In genomic region chr10:80323261-80324119, GRCm38 (mm10) we compare ENCODE assay signal across 8 mouse cellular contexts. TPM values are rescaled to one million over a fixed set of nuclear protein-coding genes. Genes with fewer than 3 reads are reported as not detected.
A peak's percentile ranks its signal among the peaks of the same experiment; 100 is the strongest.
DNase-seq lines count a peak whose midpoint lies in the region; ATAC-seq and TF ChIP-seq lines count a peak whose summit lies in the region.

No protein-coding gene starts in this region.

- no peaks in the 10 kb centered on the region for H3K27me3 ChIP-seq in Patski
- no peaks in the 10 kb centered on the region for H3K27me3 ChIP-seq in cerebellum, adult 2 months (ENCODE audit: control insufficient read depth, insufficient read depth, low read length)
- peaks cover 39% of the 10 kb centered on the region for H3K27me3 ChIP-seq in hindbrain, embryonic 13.5 days
- H3K27me3 ChIP-seq in midbrain, embryonic 15.5 days (replicated peaks) = 0 out of 2 replicates have a peak, but pooled peaks cover 2% of the 10 kb centered on the region
- H3K27me3 ChIP-seq in stomach, embryonic 15.5 days (replicated peaks) = no peaks in the 10 kb centered on the region

- no peak for TF ChIP-seq CTCF in Patski (IDR thresholded peaks at IDR 0.05)
- TF ChIP-seq CTCF in cerebellum, adult 2 months (IDR thresholded peaks at IDR 0.05; ENCODE audit: borderline replicate concordance, insufficient read depth, low read depth, low read length) = no peak

- 2% methylated on average over 46 of the region's 46 CpGs for WGBS in cerebellum, adult 2 months
- WGBS in hindbrain, embryonic 13.5 days = 1% methylated on average over 40 of the region's 46 CpGs
- 1% methylated on average over 46 of the region's 46 CpGs for WGBS in midbrain, embryonic 15.5 days
- WGBS in stomach, embryonic 15.5 days = under 1% methylated on average over 45 of the region's 46 CpGs

- no peak for DNase-seq in Patski (ENCODE audit: low read depth, low spot score)
- peak; percentile 71 to 74 for DNase-seq in cerebellum, adult 2 months
- peak; percentile 50 for DNase-seq in forelimb bud, embryonic 11.5 days (ENCODE audit: low read depth, low spot score)
- DNase-seq in liver = peak; percentile 90
- no peak for DNase-seq in left cerebral cortex, postnatal 14 days (ENCODE audit: low spot score in 2 of 2)

- H3K9ac ChIP-seq in hindbrain, embryonic 13.5 days = peak overlapping the region; percentile 70
- peak overlapping the region; percentile 52 for H3K9ac ChIP-seq in midbrain, embryonic 15.5 days
- H3K9ac ChIP-seq in stomach, embryonic 15.5 days = peak overlapping the region; percentile 60; the same call in 1 of the 2 replicates

- TF ChIP-seq POLR2A in cerebellum, adult 2 months (IDR thresholded peaks at IDR 0.05; ENCODE audit: borderline replicate concordance, insufficient read depth, low read length) = 0 out of 2 replicates have a peak, but pooled peaks have one; percentile 27

- H3K9me3 ChIP-seq in hindbrain, embryonic 13.5 days = no peaks in the 10 kb centered on the region
- H3K9me3 ChIP-seq in midbrain, embryonic 15.5 days = no peaks in the 10 kb centered on the region
- no peaks in the 10 kb centered on the region for H3K9me3 ChIP-seq in stomach, embryonic 15.5 days

- peak overlapping the region; percentile 74 for H3K4me3 ChIP-seq in cerebellum, adult 2 months (replicated peaks; ENCODE audit: insufficient read depth, low read depth, low read length)
- H3K4me3 ChIP-seq in hindbrain, embryonic 13.5 days = peak overlapping the region; percentile 45
- peak overlapping the region; percentile 48 for H3K4me3 ChIP-seq in midbrain, embryonic 15.5 days
- peak overlapping the region; percentile 64 for H3K4me3 ChIP-seq in stomach, embryonic 15.5 days (replicated peaks)

- H3K27ac ChIP-seq in cerebellum, adult 2 months (ENCODE audit: insufficient read depth, low read length) = peak overlapping the region; percentile 34; the same call in 1 of the 2 replicates
- no peak overlapping the region for H3K27ac ChIP-seq in hindbrain, embryonic 13.5 days
- H3K27ac ChIP-seq in midbrain, embryonic 15.5 days = no peak overlapping the region
- H3K27ac ChIP-seq in stomach, embryonic 15.5 days = peak overlapping the region; percentile 12; the same call in 1 of the 2 replicates

- peak overlapping the region; percentile 79 for H3K4me2 ChIP-seq in hindbrain, embryonic 13.5 days
- H3K4me2 ChIP-seq in midbrain, embryonic 15.5 days = peak overlapping the region; percentile 89
- peak overlapping the region; percentile 97 for H3K4me2 ChIP-seq in stomach, embryonic 15.5 days

- POLR2A ChIA-PET in Patski (lab: Charles Lee) = no interaction called here

- ATAC-seq in Patski = peak; percentile 38
- peak; percentile 18; the same call in 1 of the 2 replicates for ATAC-seq in hindbrain, embryonic 13.5 days (ENCODE audit: low FRiP score)
- peak; percentile 8; the same call in 1 of the 2 replicates for ATAC-seq in midbrain, embryonic 15.5 days (replicated peaks)
- ATAC-seq in stomach, embryonic 15.5 days (ENCODE audit: insufficient read depth, low FRiP score, low read depth) = peak; percentile 51

- intact Hi-C loops in left cerebral cortex, postnatal 14 days (cut with DNase I) = no loop called here

- peaks cover 8% of the 10 kb centered on the region for H3K4me1 ChIP-seq in cerebellum, adult 2 months (ENCODE audit: control insufficient read depth, insufficient read depth, low read length)
- H3K4me1 ChIP-seq in hindbrain, embryonic 13.5 days (replicated peaks) = peaks cover 28% of the 10 kb centered on the region
- peaks cover 31% of the 10 kb centered on the region for H3K4me1 ChIP-seq in midbrain, embryonic 15.5 days
- H3K4me1 ChIP-seq in stomach, embryonic 15.5 days = peaks cover 30% of the 10 kb centered on the region

- CTCF ChIA-PET in Patski (lab: Charles Lee) = interaction anchor here (1.2 kb wide), 1 partner anchor 57 kb away, joined by 3 read pairs; no protein-coding TSS in a partner anchor

- H3K36me3 ChIP-seq in hindbrain, embryonic 13.5 days = peaks cover 7% of the 10 kb centered on the region
- H3K36me3 ChIP-seq in midbrain, embryonic 15.5 days (replicated peaks) = peaks cover 4% of the 10 kb centered on the region; the same call in 1 of the 2 replicates
- H3K36me3 ChIP-seq in stomach, embryonic 15.5 days = no peaks in the 10 kb centered on the region

- in situ Hi-C loops in Patski (cut with MboI; ENCODE audit: low pct_unique_long_range_greater_than_20kb) = no loop called here

RNA-seq across cellular contexts. Expression of gene 2310011J03Rik, which starts 3.2 kb away (rescaled TPM):
- 34.7 TPM for polyA plus RNA-seq in Patski (2021)
- 49.7 and 51.1 TPM in 2 replicates for polyA plus RNA-seq in cerebellum, adult 2 months (2012; rRNA removed)
- 28.5 and 29.1 TPM in 2 replicates for polyA plus RNA-seq in hindbrain, embryonic 13.5 days (2015; fragmentation: Nextera tagmentation; extraction: Ambion mirVana)
- polyA plus RNA-seq in midbrain, embryonic 15.5 days (2015; fragmentation: Nextera tagmentation; extraction: Ambion mirVana) = 25.4 and 28.0 TPM in 2 replicates
- polyA plus RNA-seq in stomach, embryonic 15.5 days (2015; fragmentation: Nextera tagmentation; extraction: Ambion mirVana) = 40.5 and 46.4 TPM in 2 replicates
- total RNA-seq in left cerebral cortex, postnatal 14 days (2021) = 10 to 100 TPM; 21.2 to 25.5 TPM

RNA-seq across cellular contexts. Expression of gene Pcsk4, which starts 5.8 kb away (rescaled TPM):
- 6.2 TPM for polyA plus RNA-seq in Patski (2021)
- 13.7 and 14.1 TPM in 2 replicates for polyA plus RNA-seq in cerebellum, adult 2 months (2012; rRNA removed)
- 1.9 and 2.5 TPM in 2 replicates for polyA plus RNA-seq in hindbrain, embryonic 13.5 days (2015; fragmentation: Nextera tagmentation; extraction: Ambion mirVana)
- polyA plus RNA-seq in midbrain, embryonic 15.5 days (2015; fragmentation: Nextera tagmentation; extraction: Ambion mirVana) = 4.4 and 5.8 TPM in 2 replicates
- 4.8 and 5.4 TPM in 2 replicates for polyA plus RNA-seq in stomach, embryonic 15.5 days (2015; fragmentation: Nextera tagmentation; extraction: Ambion mirVana)
- total RNA-seq in left cerebral cortex, postnatal 14 days (2021) = 1 to 10 TPM; 4.9 to 5.7 TPM

RNA-seq across cellular contexts. Expression of gene Reep6, which starts 6.3 kb away (rescaled TPM):
- 6.9 TPM for polyA plus RNA-seq in Patski (2021)
- 9.0 and 10.3 TPM in 2 replicates for polyA plus RNA-seq in cerebellum, adult 2 months (2012; rRNA removed)
- polyA plus RNA-seq in hindbrain, embryonic 13.5 days (2015; fragmentation: Nextera tagmentation; extraction: Ambion mirVana) = 3.1 and 3.5 TPM in 2 replicates
- 5.5 TPM in 2 replicates for polyA plus RNA-seq in midbrain, embryonic 15.5 days (2015; fragmentation: Nextera tagmentation; extraction: Ambion mirVana)
- polyA plus RNA-seq in stomach, embryonic 15.5 days (2015; fragmentation: Nextera tagmentation; extraction: Ambion mirVana) = 44.5 and 51.2 TPM in 2 replicates
- total RNA-seq in left cerebral cortex, postnatal 14 days (2021) = 10 to 100 TPM in 1 of 2 experiments, 1 to 10 TPM in 1; 8.6 to 10.1 TPM

RNA-seq across cellular contexts. Expression of gene Adamtsl5, which starts 24.7 kb away (rescaled TPM):
- polyA plus RNA-seq in Patski (2021) = 1.2 TPM
- 7.9 and 10.8 TPM in 2 replicates for polyA plus RNA-seq in cerebellum, adult 2 months (2012; rRNA removed)
- 0.42 and 0.66 TPM in 2 replicates for polyA plus RNA-seq in hindbrain, embryonic 13.5 days (2015; fragmentation: Nextera tagmentation; extraction: Ambion mirVana)
- polyA plus RNA-seq in midbrain, embryonic 15.5 days (2015; fragmentation: Nextera tagmentation; extraction: Ambion mirVana) = 0.67 and 0.79 TPM in 2 replicates
- polyA plus RNA-seq in stomach, embryonic 15.5 days (2015; fragmentation: Nextera tagmentation; extraction: Ambion mirVana) = 13.7 and 17.0 TPM in 2 replicates
- total RNA-seq in left cerebral cortex, postnatal 14 days (2021) = 1 to 10 TPM; 2.0 to 4.2 TPM

RNA-seq across cellular contexts. Expression of gene Apc2, which starts 27.7 kb away (rescaled TPM):
- polyA plus RNA-seq in Patski (2021) = 0.14 TPM
- 67.1 and 69.1 TPM in 2 replicates for polyA plus RNA-seq in cerebellum, adult 2 months (2012; rRNA removed)
- 182 and 183 TPM in 2 replicates for polyA plus RNA-seq in hindbrain, embryonic 13.5 days (2015; fragmentation: Nextera tagmentation; extraction: Ambion mirVana)
- 223 and 247 TPM in 2 replicates for polyA plus RNA-seq in midbrain, embryonic 15.5 days (2015; fragmentation: Nextera tagmentation; extraction: Ambion mirVana)
- 5.0 and 5.2 TPM in 2 replicates for polyA plus RNA-seq in stomach, embryonic 15.5 days (2015; fragmentation: Nextera tagmentation; extraction: Ambion mirVana)
- 100 to 1,000 TPM; 131 to 139 TPM for total RNA-seq in left cerebral cortex, postnatal 14 days (2021)

Comparison
In these comparisons a context has a peak if more than half of its experiments do, and no peak if none do; other contexts are left out.
1. DNase-seq: peak in cerebellum, adult 2 months (2 of 2), forelimb bud, embryonic 11.5 days (single experiment) and liver (single experiment); none in Patski (single experiment) and left cerebral cortex, postnatal 14 days (0 of 2).
2. H3K27ac ChIP-seq: peak in cerebellum, adult 2 months (single experiment) and stomach, embryonic 15.5 days (single experiment); none in hindbrain, embryonic 13.5 days (single experiment) and midbrain, embryonic 15.5 days (single experiment).
3. Peak in every context shown above with its lines, with median percentiles within 50 percentile points of each other: ATAC-seq, H3K4me3 ChIP-seq, H3K4me2 ChIP-seq and H3K9ac ChIP-seq.